Mouse (Mus musculus): ENCODE data around the gene Dyrk2. TPM values are rescaled to one million over a fixed set of nuclear protein-coding genes. Genes with fewer than 3 reads are reported as not detected.

Gene Dyrk2
- polyA plus RNA-seq, 1 experiment from 2014 or later: 15.4 TPM

GRCm38 (mm10) chr10:118869591-118870001, 413 bp downstream of the Dyrk2 start:
- Histone ChIP-seq H3K4me2 (peak overlapping the region; percentile 96), H3K9me3 (replicated peaks; ENCODE audit: control insufficient read depth, low read length) (no peaks in the 10 kb centered on the region), H3K9ac (ENCODE audit: low read depth, low read length) (peak overlapping the region; percentile 80), H3K4me1 (ENCODE audit: control insufficient read depth, insufficient read depth, low read length) (peaks cover 24% of the 10 kb centered on the region), H3K4me3 (ENCODE audit: low read depth, low read length) (peak overlapping the region; percentile 97), H3K27me3 (ENCODE audit: control insufficient read depth, insufficient read depth, low read length) (no peaks in the 10 kb centered on the region), H3K27ac (ENCODE audit: low read depth, low read length) (peak overlapping the region; percentile 95), H3K36me3 (ENCODE audit: control insufficient read depth, insufficient read depth, low read length) (peaks cover 5% of the 10 kb centered on the region)
- peak; percentile 56 for ATAC-seq (replicated peaks; ENCODE audit: insufficient number of reproducible peaks, low FRiP score, low TSS enrichment)
- WGBS (ENCODE audit: insufficient replicate concordance): under 1% methylated on average over 16 of the region's 16 CpGs

- under 1% methylated on average over 94 of the region's 130 CpGs for WGBS (ENCODE audit: insufficient replicate concordance)
- H3K9ac ChIP-seq (ENCODE audit: low read depth, low read length): peak overlapping the region; percentile 100
- peak overlapping the region; percentile 97 for H3K4me3 ChIP-seq (ENCODE audit: low read depth, low read length)
- H3K9me3 ChIP-seq (replicated peaks; ENCODE audit: control insufficient read depth, low read length): no peaks in the 10 kb centered on the region
- peak overlapping the region; percentile 96 for H3K4me2 ChIP-seq
- peaks cover 29% of the 10 kb centered on the region for H3K4me1 ChIP-seq (ENCODE audit: control insufficient read depth, insufficient read depth, low read length)
- ATAC-seq (replicated peaks; ENCODE audit: insufficient number of reproducible peaks, low FRiP score, low TSS enrichment): peak; percentile 79
- no peaks in the 10 kb centered on the region for H3K27me3 ChIP-seq (ENCODE audit: control insufficient read depth, insufficient read depth, low read length)
- peak overlapping the region; percentile 95 for H3K27ac ChIP-seq (ENCODE audit: low read depth, low read length)
- peaks cover 5% of the 10 kb centered on the region for H3K36me3 ChIP-seq (ENCODE audit: control insufficient read depth, insufficient read depth, low read length)
Measured at GRCm38 (mm10) chr10:118868601-118869590, 1.1 kb downstream of the Dyrk2 start.

- peak; percentile 12; the same call in 1 of the 2 replicates for ATAC-seq (replicated peaks; ENCODE audit: insufficient number of reproducible peaks, low FRiP score, low TSS enrichment)
- H3K36me3 ChIP-seq (ENCODE audit: control insufficient read depth, insufficient read depth, low read length): peaks cover 9% of the 10 kb centered on the region
- H3K9me3 ChIP-seq (replicated peaks; ENCODE audit: control insufficient read depth, low read length): no peaks in the 10 kb centered on the region
- H3K4me2 ChIP-seq: peak overlapping the region; percentile 96
- under 1% methylated on average over 58 of the region's 62 CpGs for WGBS (ENCODE audit: insufficient replicate concordance)
- peak overlapping the region; percentile 97 for H3K4me3 ChIP-seq (ENCODE audit: low read depth, low read length)
- H3K4me1 ChIP-seq (ENCODE audit: control insufficient read depth, insufficient read depth, low read length): peaks cover 32% of the 10 kb centered on the region
- H3K27ac ChIP-seq (ENCODE audit: low read depth, low read length): peak overlapping the region; percentile 95
- peak overlapping the region; percentile 100 for H3K9ac ChIP-seq (ENCODE audit: low read depth, low read length)
- no peaks in the 10 kb centered on the region for H3K27me3 ChIP-seq (ENCODE audit: control insufficient read depth, insufficient read depth, low read length)
Measured at GRCm38 (mm10) chr10:118867896-118868600, 2.0 kb downstream of the Dyrk2 start.

GRCm38 (mm10) chr10:118867304-118867895, 2.6 kb downstream of the Dyrk2 start:
- H3K9me3 ChIP-seq (replicated peaks; ENCODE audit: control insufficient read depth, low read length): no peaks in the 10 kb centered on the region
- peaks cover 36% of the 10 kb centered on the region for H3K4me1 ChIP-seq (ENCODE audit: control insufficient read depth, insufficient read depth, low read length)
- peak overlapping the region; percentile 97 for H3K4me3 ChIP-seq (ENCODE audit: low read depth, low read length)
- no peaks in the 10 kb centered on the region for H3K27me3 ChIP-seq (ENCODE audit: control insufficient read depth, insufficient read depth, low read length)
- H3K4me2 ChIP-seq: peak overlapping the region; percentile 96
- 0 out of 2 replicates have a peak, but pooled peaks have one; percentile 1 for ATAC-seq (replicated peaks; ENCODE audit: insufficient number of reproducible peaks, low FRiP score, low TSS enrichment)
- peaks cover 9% of the 10 kb centered on the region for H3K36me3 ChIP-seq (ENCODE audit: control insufficient read depth, insufficient read depth, low read length)
- peak overlapping the region; percentile 100 for H3K9ac ChIP-seq (ENCODE audit: low read depth, low read length)
- 9% methylated on average over 16 of the region's 16 CpGs for WGBS (ENCODE audit: insufficient replicate concordance)
- peak overlapping the region; percentile 95 for H3K27ac ChIP-seq (ENCODE audit: low read depth, low read length)

GRCm38 (mm10) chr10:118864976-118865375, 5.0 kb downstream of the Dyrk2 start:
- no peak for ATAC-seq (replicated peaks; ENCODE audit: insufficient number of reproducible peaks, low FRiP score, low TSS enrichment)
- peaks cover 36% of the 10 kb centered on the region for H3K4me1 ChIP-seq (ENCODE audit: control insufficient read depth, insufficient read depth, low read length)
- WGBS (ENCODE audit: insufficient replicate concordance): 89% methylated on average over 7 of the region's 7 CpGs
- no peaks in the 10 kb centered on the region; the same call in 1 of the 2 replicates for H3K9me3 ChIP-seq (replicated peaks; ENCODE audit: control insufficient read depth, low read length)
- H3K4me3 ChIP-seq (ENCODE audit: low read depth, low read length): no peak overlapping the region
- peak overlapping the region; percentile 11; the same call in 1 of the 2 replicates for H3K4me2 ChIP-seq
- H3K9ac ChIP-seq (ENCODE audit: low read depth, low read length): no peak overlapping the region
- no peak overlapping the region for H3K27ac ChIP-seq (ENCODE audit: low read depth, low read length)
- H3K36me3 ChIP-seq (ENCODE audit: control insufficient read depth, insufficient read depth, low read length): peaks cover 26% of the 10 kb centered on the region
- no peaks in the 10 kb centered on the region for H3K27me3 ChIP-seq (ENCODE audit: control insufficient read depth, insufficient read depth, low read length)

- 88% methylated on average over 8 of the region's 8 CpGs for WGBS (ENCODE audit: insufficient replicate concordance)
- H3K9ac ChIP-seq (ENCODE audit: low read depth, low read length): no peak overlapping the region
- no peaks in the 10 kb centered on the region for H3K27me3 ChIP-seq (ENCODE audit: control insufficient read depth, insufficient read depth, low read length)
- no peak for ATAC-seq (replicated peaks; ENCODE audit: insufficient number of reproducible peaks, low FRiP score, low TSS enrichment)
- H3K36me3 ChIP-seq (ENCODE audit: control insufficient read depth, insufficient read depth, low read length): peaks cover 33% of the 10 kb centered on the region
- no peak overlapping the region for H3K4me2 ChIP-seq
- no peak overlapping the region for H3K27ac ChIP-seq (ENCODE audit: low read depth, low read length)
- no peak overlapping the region for H3K4me3 ChIP-seq (ENCODE audit: low read depth, low read length)
- peaks cover 39% of the 10 kb centered on the region for H3K4me1 ChIP-seq (ENCODE audit: control insufficient read depth, insufficient read depth, low read length)
- peaks cover 2% of the 10 kb centered on the region; the same call in 1 of the 2 replicates for H3K9me3 ChIP-seq (replicated peaks; ENCODE audit: control insufficient read depth, low read length)
Measured at GRCm38 (mm10) chr10:118863611-118864010, 6.4 kb downstream of the Dyrk2 start.

GRCm38 (mm10) chr10:118862233-118862632, 7.8 kb downstream of the Dyrk2 start:
- H3K4me3 ChIP-seq (ENCODE audit: low read depth, low read length): no peak overlapping the region
- H3K27ac ChIP-seq (ENCODE audit: low read depth, low read length): no peak overlapping the region
- no peak overlapping the region for H3K4me2 ChIP-seq
- ATAC-seq (replicated peaks; ENCODE audit: insufficient number of reproducible peaks, low FRiP score, low TSS enrichment): no peak
- peaks cover 42% of the 10 kb centered on the region for H3K4me1 ChIP-seq (ENCODE audit: control insufficient read depth, insufficient read depth, low read length)
- H3K27me3 ChIP-seq (ENCODE audit: control insufficient read depth, insufficient read depth, low read length): no peaks in the 10 kb centered on the region
- WGBS (ENCODE audit: insufficient replicate concordance): 46% methylated on average over 4 of the region's 4 CpGs
- peaks cover 2% of the 10 kb centered on the region; the same call in 1 of the 2 replicates for H3K9me3 ChIP-seq (replicated peaks; ENCODE audit: control insufficient read depth, low read length)
- peaks cover 33% of the 10 kb centered on the region for H3K36me3 ChIP-seq (ENCODE audit: control insufficient read depth, insufficient read depth, low read length)
- 0 out of 2 replicates have a peak overlapping the region, but pooled peaks have one; percentile 5 for H3K9ac ChIP-seq (ENCODE audit: low read depth, low read length)
